Mouse (Mus musculus): ENCODE measurements around the gene Trnau1ap.
"Not testable (repeated sequence)": the region's sequence is repeated elsewhere in the genome, so short reads cannot be mapped to it uniquely, and the experiment has no call there.

Gene Trnau1ap

GRCm38 (mm10) chr4:132344403-132345134 lies 15.2 kb upstream of the Trnau1ap start:
- peak; percentile 68 for DNase-seq (ENCODE audit: low read depth)

GRCm38 (mm10) chr4:132341451-132341850 lies 12.1 kb upstream of the Trnau1ap start:
- no peak for DNase-seq (ENCODE audit: low read depth)

DNA sequence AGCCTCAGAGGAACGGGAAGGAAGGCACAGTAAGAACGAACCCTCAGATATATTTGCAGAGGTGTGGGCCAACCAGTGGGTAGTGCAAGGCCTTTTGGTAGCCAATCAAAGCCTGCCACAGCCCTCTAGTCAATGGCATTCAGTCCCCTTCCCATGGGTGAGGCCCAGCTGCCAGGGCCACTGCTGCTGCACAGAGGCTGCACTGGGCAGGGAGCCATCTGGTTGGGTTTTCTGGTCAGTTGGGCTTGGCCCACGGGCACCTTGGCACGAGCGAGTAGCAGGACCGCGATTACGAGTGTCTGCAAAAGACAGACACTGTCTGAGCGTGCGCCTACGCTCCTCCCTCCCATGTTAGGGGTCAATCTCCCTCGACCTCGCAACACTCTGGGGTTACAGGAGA lies 9.6 kb upstream of the Trnau1ap start:
- DNase-seq (ENCODE audit: low read depth), result no peak

- no peak for DNase-seq (ENCODE audit: low read depth)
Measured at GRCm38 (mm10) chr4:132332880-132333279, 3.5 kb upstream of the Trnau1ap start.

DNA sequence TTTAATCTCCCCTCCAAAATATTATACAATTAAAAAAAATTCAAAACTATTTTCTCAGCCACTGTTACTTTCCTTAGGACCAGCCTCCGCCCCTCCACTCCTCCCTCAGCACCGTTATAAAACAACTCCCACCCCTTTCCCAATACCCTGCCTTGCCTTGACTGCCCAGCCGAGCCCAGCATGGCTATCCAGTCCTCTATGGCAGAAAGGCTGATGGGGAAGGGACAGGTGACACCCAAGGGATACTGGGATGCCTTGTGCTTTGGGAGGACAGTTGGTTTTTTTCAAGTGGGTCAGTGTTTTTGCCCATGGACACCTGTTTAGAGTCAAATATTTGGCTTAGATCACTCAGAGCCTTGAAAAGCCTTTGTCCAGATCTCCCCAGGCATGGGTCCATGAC lies 2.6 kb upstream of the Trnau1ap start:
- no peak for DNase-seq (ENCODE audit: low read depth)

DNA sequence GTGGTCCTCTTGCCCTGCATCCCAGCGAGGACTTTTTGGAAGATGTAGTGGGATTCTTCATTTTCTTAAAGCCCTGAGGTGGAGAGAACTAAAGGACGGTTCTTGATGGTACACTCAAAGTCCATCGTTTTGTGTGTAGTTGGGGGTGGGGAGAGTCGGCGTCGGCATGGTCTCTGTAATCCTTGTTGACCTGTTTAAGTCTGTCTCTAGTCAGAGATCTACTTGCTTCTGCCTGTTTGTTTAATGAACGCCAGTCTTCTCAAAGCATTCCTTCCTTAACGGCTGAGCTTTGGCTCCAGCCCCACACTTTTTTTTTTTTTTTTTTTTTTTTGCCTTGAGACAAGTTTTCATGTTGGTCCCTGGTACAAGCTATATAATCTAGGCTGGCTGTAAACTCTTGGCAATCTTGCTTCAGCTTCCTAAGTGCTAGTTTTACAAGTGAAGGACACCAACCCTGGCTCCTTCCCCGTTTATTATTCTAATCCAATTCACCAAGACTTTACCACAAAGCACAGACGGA lies 557 bp upstream of the Trnau1ap start:
- no peak for DNase-seq (ENCODE audit: low read depth)

DNA sequence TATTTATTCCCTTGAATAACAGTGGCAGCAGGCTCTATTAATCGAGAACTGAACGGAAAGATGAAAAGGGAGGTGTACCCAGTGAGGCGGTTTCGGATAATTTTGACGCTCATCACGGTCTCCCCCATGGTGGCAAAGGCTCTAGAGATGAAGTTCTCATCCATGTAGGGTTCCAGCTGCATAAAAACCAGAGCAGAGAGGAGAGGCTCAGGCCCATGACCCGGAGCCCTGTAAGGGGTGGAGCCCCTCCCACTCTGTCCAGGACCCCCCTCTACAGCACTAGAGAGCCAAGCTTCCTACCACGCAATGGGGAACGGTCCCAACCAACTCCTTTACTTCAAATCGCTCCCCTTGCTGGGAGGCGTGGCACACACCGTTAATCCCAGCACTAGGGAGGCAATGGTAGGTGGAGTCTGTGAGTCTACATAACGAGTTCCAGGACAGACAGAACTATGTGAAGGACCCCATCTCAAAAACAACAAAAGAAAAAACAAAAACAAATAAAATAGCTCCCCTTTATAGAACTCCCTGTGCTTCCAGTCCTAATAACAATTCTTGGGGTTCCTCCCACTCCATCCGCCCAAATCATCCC lies 851 bp downstream of the Trnau1ap start:
- DNase-seq (ENCODE audit: low read depth), result peak; percentile 12

GRCm38 (mm10) chr4:132326481-132326880 lies 2.9 kb downstream of the Trnau1ap start:
- no peak for DNase-seq (ENCODE audit: low read depth)

GRCm38 (mm10) chr4:132315711-132316110 lies 13.6 kb downstream of the Trnau1ap start:
- no peak for DNase-seq (ENCODE audit: low read depth)

DNA sequence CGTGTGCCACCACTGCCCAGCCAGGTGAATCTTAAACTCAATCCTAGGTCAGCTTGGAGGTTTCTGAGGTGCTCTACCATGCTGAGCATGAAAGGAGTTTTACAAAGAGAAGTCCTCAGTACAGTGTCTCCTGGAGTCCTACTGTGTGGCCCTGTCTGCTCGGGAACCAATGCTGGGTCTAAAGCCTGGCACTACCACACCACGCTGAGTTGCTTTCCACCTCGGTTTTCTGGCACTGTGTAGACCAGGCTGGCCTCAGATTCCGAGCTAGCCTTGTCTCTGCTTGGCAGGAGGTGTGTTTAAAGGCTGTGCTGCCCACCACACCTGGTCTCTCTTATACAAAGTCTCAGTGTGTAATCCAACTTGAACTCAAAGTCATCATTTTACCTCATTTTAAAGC lies 16.7 kb downstream of the Trnau1ap start:
- no peak for DNase-seq (ENCODE audit: low read depth)

- DNase-seq (ENCODE audit: low read depth), result peak; percentile 47
Measured at GRCm38 (mm10) chr4:132311801-132312200, 17.5 kb downstream of the Trnau1ap start.

- peak; percentile 47 for DNase-seq (ENCODE audit: low read depth)
Measured at GRCm38 (mm10) chr4:132311209-132311608, 18.1 kb downstream of the Trnau1ap start.

DNA sequence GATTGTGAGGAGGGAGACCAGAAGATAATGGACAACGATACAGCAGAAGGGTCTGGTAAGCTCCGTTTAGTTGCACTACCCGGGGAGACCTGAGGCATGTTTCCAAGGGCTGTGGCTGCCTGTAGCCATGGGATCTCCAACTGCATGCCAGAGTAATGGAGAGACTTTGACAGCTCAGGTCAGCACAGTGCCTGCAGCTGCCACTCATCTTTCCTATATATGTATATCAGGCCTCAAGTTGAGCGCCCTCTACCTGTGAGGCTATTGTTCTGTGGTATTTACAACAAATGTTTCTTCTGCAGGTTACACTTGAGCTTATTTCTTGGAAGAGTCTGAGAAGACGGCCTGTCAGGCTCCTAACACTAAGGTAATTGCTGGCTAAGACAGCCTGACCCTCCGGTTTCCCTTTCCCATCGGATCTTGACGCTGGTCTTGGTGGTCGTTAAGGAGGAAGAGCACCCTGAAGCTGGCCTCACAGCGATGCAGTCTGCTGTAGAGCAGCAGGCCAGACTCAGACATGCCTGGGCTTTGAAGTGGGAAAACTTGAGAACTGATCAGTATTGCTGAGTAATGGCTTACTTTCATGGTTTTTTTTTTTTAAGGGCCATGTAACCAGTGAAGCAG lies 19.4 kb downstream of the Trnau1ap start:
- peak; percentile 85 for DNase-seq (ENCODE audit: low read depth)

DNA sequence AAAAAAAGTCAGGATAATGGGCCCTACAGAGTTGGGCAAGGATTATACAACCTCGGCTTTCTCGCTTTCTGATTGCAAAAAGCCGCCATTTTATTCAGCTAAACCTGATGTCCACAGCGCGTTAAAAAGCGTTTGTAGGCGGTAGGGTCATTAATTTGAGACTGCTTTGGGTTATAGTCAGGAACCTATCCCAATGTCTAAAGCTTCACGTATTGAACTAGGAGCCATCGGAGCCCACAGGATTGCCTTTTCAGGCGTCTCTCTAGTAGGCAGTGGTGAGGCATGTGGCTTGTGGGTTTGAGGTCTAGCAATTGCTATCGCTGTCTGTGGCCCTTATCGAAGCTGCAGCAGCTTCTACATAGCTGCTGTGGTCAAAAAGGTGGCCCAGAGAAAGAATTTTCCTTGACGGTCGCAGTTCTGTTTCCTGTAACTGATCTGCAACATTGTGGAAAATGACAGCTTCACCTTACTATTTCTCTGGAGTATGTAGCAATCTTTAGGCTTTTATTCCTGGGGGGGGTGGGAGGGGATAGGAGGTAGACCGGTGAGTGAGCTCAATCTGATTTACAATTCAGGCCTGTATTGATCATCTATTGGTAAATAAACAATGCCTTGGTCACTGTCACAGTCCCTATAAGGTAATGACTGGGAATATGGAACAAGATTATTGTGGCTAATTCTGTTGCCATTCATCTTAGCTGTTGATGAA lies 20.0 kb downstream of the Trnau1ap start:
- DNase-seq (ENCODE audit: low read depth), result peak; percentile 93

DNA sequence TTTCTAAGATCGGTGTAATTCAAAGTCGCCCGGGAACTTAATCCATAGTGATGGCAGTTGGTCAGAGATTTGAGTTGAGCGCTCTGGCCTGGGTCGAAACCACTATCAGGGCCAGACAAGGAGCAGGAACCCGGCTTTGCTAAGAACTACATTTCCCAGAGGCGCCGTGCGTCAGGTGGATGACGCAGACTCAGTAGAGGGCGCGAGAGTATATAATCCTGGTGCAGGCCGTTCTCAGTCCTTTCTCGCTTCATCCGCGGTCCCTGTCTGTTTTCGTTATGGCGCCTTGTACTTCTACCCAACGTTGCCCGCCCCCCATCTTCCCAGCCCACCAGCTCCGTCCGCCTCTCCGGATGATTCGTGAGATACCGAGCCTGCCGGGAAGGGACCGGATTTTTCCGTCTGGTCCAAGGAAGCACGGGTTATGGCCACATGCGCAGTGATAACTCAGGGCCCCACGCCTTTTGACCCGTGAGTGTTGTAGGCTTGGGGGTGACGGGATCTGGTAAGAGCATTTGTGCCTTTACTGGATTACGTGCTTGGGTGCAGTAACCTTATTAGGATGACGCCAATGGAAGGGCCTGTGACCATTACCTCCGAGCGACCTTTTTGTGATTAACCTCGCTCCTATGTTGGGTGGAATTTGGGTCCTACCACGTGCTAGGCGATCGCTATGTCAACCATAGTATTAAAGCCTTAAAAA lies 20.8 kb downstream of the Trnau1ap start:
- peak; percentile 96 for DNase-seq (ENCODE audit: low read depth)

GRCm38 (mm10) chr4:132306004-132306403 lies 23.3 kb downstream of the Trnau1ap start:
- DNase-seq (ENCODE audit: low read depth), result peak; percentile 65

GRCm38 (mm10) chr4:132305276-132305675 lies 24.1 kb downstream of the Trnau1ap start:
- DNase-seq (ENCODE audit: low read depth), result peak; percentile 69

- DNase-seq (ENCODE audit: low read depth), result not testable (repeated sequence)
Measured at GRCm38 (mm10) chr4:132303484-132303883, 25.9 kb downstream of the Trnau1ap start.

DNA sequence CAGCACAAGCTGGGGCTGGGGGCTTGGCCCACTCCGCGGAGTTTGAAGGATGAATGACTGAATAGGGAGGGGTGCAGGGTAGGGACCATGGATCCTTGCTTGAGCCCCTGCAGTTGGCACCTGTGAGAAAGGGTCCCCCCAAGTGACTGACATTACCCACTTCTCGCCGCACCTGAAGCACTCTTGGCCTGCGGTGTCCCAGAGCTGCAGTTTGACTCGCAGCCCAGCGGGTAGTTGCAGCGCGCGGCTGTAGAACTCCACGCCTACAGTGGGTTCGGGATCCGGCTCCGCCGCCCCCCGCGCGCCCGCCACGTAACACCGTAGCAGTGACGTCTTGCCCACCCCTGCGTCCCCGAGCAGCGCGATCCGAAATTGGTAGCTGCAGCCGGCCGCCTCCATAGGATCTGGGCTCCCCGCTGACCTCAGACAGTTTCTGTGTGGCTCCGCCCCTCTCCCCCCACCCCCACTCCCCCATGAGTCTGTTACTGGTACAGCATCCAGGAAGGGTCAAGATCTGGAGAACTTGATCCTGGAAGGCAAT lies 26.3 kb downstream of the Trnau1ap start, which contains the start of gene Rab42:
TSS of gene Rab42 (minus strand) at position 447 of the 541 bp plus-strand sequence.
- DNase-seq (ENCODE audit: low read depth), result no peak

GRCm38 (mm10) chr4:132301965-132302938 lies 27.1 kb downstream of the Trnau1ap start:
- DNase-seq (ENCODE audit: low read depth), result no peak
